Mouse (Mus musculus) MEL-GATA-1-ER (cell line): Measurements from ENCODE around the gene Scrn2.

Experiments used
- DNase-seq: peaks from one replicate; pipeline ENCODE4 v3.0.0-alpha.2; 2012; ENCODE audit warnings: low read depth; ENCODE audit errors: extremely low read depth

The Scrn2 gene

GRCm38 (mm10) chr11:97029686-97030417, at the start of gene Scrn2:
Gene Scrn2, plus strand, starts transcription at chr11:97029938.
- DNase-seq: peak; percentile 76

DNA sequence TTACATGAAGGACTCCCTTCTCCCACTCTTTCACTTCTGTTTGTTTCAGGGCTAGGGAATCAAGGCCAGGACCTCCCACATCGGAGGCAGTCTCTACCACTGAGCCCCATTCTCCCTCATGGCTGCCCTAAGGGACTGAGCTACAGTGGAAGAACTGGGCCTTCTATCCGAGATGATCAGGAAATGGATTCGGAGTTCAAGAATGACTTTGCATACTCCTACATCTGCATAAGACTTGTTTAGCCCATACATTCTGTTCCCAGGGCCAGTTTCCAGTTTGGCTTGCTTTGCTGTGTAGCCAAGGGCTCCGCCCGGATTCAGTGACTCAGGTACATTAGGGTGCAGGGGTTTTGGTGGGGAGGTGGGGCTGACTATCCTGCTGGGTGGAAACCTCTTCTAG, 49.7 kb upstream of the Scrn2 start:
- DNase-seq: no peak

GRCm38 (mm10) chr11:96981461-96981860, 48.3 kb upstream of the Scrn2 start:
- no peak for DNase-seq

GRCm38 (mm10) chr11:96982355-96982754, 47.4 kb upstream of the Scrn2 start:
- DNase-seq: no peak

DNA sequence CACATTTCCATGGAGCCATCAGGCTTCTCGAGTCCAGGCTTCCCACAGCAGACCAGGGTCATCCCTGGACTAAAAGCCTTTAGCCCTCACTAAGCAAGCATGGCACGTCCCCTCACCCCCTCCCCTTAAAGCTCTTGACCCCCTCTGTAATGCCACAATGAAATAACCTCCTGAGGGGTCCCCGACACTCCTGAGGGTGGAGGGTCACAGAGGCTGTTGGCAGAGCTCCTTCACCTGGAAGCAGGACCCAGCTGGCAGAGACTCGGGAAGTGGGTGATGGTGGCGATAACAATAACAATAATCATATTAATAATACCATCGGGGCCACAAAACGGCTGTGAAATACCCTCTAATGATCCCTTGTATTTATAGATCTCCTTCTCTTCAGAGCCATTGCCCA, 46.9 kb upstream of the Scrn2 start, which contains the start of gene Sp2:
Sp2 (minus strand) TSS at position 101 of the 400 bp plus-strand sequence.
- DNase-seq: no peak

- DNase-seq: no peak
Measured at GRCm38 (mm10) chr11:96984903-96985302, 44.8 kb upstream of the Scrn2 start.

GRCm38 (mm10) chr11:96986463-96986862, 43.3 kb upstream of the Scrn2 start:
- no peak for DNase-seq

DNA sequence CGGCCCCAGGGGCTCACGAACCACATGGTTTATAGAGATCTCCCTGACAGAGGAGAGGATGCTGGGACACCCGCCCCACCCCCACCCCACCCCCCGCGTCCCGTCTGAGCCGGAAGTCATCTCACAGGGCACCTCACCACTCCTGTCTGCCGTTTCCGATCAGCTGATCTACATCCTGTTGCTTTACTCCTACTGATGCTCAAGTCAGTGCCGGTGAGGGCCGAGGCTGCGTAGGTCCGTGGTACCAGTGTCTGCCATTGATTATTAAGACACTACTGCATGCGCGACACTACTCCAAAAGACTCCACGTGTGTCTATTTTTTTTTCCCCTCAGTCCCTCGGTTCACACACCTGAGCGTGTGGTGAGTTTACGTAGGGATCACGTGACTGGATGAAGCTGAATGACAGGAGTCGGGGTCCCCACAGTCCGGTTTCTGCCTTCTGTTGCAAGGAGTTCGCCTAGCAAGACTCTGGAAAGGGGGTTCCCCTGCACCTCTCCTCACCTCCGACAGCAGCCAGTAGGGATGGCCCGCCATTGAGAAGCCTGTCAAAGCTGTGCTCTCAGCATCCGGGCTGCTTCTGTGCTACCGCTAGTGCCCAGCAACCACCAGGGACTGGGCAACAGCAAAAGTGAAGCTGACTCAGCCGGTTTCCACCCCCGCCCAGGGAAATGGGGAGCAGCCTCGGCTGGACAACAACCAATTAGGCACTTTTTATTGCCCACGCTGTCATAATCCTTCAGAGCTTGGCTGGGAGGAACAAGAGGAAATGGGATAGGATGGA, 41.7 kb upstream of the Scrn2 start:
- no peak for DNase-seq

DNA sequence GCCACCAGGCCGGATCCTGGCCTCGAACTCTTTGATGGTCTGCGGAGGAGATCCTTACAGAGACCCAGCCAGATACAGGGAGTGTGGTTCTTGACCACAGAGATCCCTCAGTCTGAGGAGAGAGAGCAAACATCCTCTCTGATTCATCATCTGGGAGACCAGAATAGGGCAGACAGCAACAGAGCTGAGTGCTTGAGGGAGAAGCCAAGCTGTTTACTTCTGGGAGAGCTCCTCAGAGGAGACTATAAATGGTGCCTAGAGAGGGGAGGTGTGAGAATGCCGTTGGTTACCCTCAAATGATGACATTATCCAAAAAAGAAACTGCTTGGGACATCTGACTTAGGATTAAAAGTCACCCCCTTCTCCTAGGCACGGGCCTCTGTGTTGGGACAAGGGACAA, 38.2 kb upstream of the Scrn2 start:
- no peak for DNase-seq

DNA sequence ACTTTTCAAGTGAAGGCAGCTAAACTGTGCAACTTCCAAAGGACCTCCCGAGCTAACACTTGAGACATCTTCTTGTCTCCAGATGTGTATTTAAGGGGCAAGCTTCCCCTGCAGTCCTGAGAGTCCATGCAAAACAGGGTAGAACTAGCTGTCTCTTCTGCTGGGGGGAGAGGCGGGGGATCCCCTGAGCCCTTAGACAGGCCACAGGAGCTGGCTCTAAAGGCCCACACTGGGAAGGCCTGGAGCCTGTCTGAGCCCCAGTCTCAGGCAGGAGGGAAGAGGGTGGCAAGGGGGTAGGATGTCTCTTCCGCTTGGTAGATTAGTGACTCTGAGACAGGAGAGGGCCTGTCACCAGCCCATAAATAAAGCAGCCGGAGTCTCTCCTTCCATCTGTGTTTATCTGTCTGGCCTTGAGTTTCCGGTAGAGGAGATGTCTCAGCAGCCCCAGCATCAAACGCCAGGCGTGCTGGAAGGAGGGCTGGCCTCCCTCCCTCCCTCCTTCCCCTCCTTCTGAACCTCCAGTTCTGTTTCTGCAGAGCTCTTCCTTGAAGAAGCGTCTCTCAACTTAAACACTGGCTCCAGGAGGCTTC, 36.9 kb upstream of the Scrn2 start:
- peak; percentile 94 for DNase-seq

DNA sequence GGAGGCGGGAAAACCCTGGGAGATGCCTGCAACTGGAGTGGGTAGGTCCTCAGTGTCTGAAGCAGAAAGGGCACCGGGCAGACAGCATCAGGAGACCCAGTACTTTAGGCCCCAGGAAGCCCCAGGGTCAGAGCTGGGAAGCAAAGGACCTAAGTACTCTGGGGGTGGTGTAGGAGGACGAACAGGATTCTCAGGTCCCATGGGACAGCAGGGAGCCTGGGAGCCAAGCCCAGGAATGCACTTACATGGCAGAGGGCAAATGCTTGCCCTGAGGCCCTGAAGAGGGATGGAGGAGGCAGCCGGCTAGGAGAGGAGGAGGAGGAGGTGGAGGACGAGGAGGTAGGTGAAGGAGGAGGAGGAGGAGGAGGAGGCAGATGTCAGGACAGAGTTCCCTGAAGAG, 34.7 kb upstream of the Scrn2 start:
- DNase-seq: no peak

GRCm38 (mm10) chr11:96995836-96996772, 33.6 kb upstream of the Scrn2 start:
- no peak for DNase-seq

GRCm38 (mm10) chr11:96996773-96997379, 32.9 kb upstream of the Scrn2 start:
- no peak for DNase-seq

DNA sequence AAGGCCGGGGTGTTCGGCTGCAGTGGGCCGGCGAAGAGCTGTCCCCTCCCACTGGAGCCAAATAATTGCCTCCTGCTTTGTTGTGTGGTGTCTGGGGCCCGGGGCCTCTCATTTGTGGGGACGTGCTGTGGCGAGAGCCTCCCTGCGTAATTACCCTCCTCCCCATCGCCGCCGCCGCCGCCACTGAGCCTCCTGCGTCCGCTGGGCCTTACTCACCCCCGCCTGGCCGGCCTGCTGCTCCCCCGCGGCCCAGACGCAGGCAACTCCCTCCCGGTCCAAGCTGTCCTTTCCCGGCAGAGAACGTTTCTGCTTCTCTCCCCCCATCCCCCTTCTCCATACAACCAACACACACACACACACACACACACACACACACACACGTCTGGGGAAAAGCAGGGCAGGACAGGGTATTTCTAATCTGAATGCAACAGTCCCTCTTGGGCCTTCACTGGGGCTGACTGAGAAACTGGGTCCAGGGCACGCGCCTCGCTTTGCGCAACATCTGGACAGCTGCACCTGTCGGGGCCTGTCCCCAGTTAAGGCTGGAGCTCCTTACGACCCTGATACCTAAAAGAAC, 32.3 kb upstream of the Scrn2 start:
- DNase-seq: no peak

- DNase-seq: no peak
Measured at GRCm38 (mm10) chr11:97003170-97003569, 26.6 kb upstream of the Scrn2 start.

DNA sequence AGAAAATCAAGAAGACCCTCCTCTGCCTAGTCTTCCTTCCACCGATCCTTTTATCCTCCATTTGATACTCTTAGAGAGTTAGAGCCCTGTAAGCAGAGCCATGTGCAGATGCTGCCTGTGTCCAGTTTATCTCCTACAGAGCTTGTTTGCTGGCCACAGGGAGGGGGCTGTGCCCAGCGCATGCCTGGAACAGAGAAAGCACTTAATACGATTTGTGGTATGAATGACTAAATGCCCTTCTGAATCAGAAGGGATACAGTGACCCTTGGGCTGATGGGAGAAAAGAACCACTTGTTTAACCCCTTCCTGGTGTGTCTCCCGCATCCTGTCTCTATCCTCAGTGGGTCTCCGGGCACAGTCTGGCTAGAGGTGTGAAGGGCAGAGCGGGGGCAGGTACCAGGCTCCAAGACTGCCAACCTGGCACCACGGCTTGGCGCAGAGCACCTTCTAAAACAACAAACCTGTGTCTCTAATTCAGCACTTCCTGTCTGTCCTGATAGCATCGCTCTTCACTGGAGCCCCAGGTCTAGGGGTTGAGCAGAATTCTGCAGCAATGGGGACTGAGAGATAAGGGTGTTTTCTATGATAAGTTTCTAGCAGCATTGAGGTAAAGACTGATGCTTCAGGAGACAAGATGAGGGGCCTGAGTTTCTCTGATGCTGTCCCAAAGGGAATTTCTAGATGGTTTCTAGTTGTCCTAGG, 22.5 kb upstream of the Scrn2 start:
- DNase-seq: no peak

DNA sequence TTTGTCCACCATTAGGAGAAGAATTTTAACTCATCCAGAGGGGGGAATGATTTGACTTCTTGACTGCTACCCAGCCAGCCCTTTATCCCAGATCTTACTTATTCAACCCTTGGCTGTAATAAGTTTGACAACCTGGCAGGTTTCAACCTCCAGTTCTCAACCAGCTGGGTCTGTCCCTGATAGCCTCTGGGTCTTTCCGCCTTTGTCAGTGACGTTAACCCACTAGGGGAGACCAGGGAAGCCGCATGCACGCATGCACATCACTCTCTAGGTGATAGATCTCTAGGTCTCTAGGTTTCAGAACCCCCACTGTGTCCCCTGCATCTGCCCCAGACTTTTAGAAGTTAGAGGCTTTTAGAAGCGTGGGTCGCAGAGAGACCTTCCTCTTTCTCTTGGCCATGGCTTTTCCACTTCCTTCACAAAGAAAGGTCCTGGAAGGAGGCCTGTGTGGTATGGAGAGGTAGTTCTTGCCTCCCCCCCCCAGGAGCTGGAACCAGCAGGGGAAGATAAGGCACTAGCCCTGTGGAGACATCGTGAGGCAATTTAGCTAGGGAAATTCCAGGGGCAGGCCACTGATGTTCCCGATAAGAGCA, 20.4 kb upstream of the Scrn2 start:
- peak; percentile 23 for DNase-seq

DNA sequence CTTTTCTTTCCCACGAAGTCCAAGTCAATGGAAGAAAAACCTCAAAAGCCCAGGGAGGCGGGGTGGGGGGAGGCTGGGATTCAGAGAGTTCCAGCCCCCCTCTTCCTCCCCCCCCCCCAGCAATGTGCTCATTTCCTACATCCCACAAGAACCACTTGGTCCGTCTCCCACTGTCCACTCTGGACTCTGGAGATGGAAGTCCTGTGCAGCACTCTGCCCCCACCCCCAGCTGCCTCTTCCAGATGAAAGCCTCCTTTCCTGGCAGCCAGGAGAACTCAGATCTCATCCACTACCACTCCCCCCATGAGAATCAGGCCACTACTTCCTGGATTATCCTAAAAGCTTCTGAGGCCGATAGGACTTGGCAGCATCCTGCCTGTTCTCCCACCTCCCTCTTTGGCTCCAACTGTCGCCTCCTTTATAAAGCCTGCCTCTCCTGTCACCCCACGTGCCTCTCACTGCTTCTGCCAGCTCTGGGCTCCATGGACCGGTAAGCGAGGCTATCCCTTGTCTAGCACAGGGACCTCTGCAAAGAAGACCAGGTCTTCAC, 16.5 kb upstream of the Scrn2 start, which contains the start of gene Sp6:
Sp6 (plus strand) TSS at position 274 of the 550 bp plus-strand sequence.
- no peak for DNase-seq
